10 mouse cellular contexts compared by ENCODE assay signal in the genomic region with DNA sequence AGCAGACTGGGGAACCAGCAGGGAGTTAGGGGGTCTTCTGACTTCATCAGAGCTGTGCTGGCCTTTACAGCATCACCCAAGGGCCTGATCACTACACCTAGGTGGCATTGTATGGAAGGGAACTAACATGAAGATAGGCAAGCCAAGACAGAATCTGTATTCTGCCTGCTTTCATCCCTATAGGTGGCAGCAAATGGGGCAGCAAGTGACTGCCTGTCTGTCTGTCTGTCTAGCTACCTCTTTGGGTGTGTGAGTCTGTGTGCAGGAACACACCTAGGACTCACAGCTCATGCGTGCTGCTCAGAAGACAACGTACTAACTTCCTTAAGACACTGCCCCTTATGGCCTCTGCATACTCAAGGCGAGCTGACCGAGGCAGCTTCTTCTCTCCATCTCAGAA.
DNase-seq lines count a peak whose midpoint lies in the region; ATAC-seq lines count a peak whose summit lies in the region.
"Had no signal": no experiment of that assay in that cellular context is flagged by ENCODE, and none has a peak within 500 bp of the region (broad histone marks: within the 10 kb centered on the region; RNA-seq: fewer than 3 reads in every experiment).

No protein-coding gene starts in this region.

- no peak overlapping the region for H3K4me3 ChIP-seq in kidney, embryonic 16.5 days (ENCODE audit: low read length)
- no peak overlapping the region for H3K4me3 ChIP-seq in limb, embryonic 13.5 days
- H3K4me3 ChIP-seq: liver, embryonic 15.5 days had no signal

- no peaks in the 10 kb centered on the region for H3K36me3 ChIP-seq in kidney, embryonic 16.5 days (ENCODE audit: insufficient read depth, low read length)
- no peaks in the 10 kb centered on the region for H3K36me3 ChIP-seq in limb, embryonic 13.5 days
- H3K36me3 ChIP-seq: liver, embryonic 15.5 days had no signal

- no peaks in the 10 kb centered on the region for H3K27me3 ChIP-seq in kidney, embryonic 16.5 days (ENCODE audit: insufficient read depth, low read length)
- H3K27me3 ChIP-seq in limb, embryonic 13.5 days = 0 out of 2 replicates have a peak, but pooled peaks cover 3% of the 10 kb centered on the region
- H3K27me3 ChIP-seq: liver, embryonic 15.5 days had no signal

- H3K9me3 ChIP-seq in kidney, embryonic 16.5 days (ENCODE audit: low read length) = no peaks in the 10 kb centered on the region
- no peaks in the 10 kb centered on the region for H3K9me3 ChIP-seq in limb, embryonic 13.5 days
- H3K9me3 ChIP-seq: liver, embryonic 15.5 days had no signal

- ATAC-seq in kidney, embryonic 16.5 days (ENCODE audit: low FRiP score, low TSS enrichment) = no peak
- ATAC-seq in limb, embryonic 13.5 days (ENCODE audit: low FRiP score, low read depth) = peak; percentile 21; the same call in 1 of the 2 replicates
- no peak for ATAC-seq in cerebellum, adult (ENCODE audit: insufficient number of reproducible peaks, low FRiP score, low TSS enrichment)

- H3K27ac ChIP-seq in kidney, embryonic 16.5 days (ENCODE audit: low read length) = 0 out of 2 replicates have a peak overlapping the region, but pooled peaks have one; percentile 27
- no peak overlapping the region for H3K27ac ChIP-seq in limb, embryonic 13.5 days
- H3K27ac ChIP-seq: liver, embryonic 15.5 days had no signal

- H3K4me2 ChIP-seq in kidney, embryonic 16.5 days (replicated peaks; ENCODE audit: low read depth, low read length) = no peak overlapping the region
- H3K4me2 ChIP-seq in limb, embryonic 13.5 days (replicated peaks) = no peak overlapping the region
- H3K4me2 ChIP-seq: liver, embryonic 15.5 days had no signal

- H3K9ac ChIP-seq in kidney, embryonic 16.5 days (replicated peaks; ENCODE audit: low read length) = no peak overlapping the region
- H3K9ac ChIP-seq in limb, embryonic 13.5 days = no peak overlapping the region
- H3K9ac ChIP-seq: liver, embryonic 15.5 days had no signal

- 19% methylated on average over 4 of the region's 4 CpGs for WGBS in kidney, embryonic 16.5 days
- WGBS in limb, embryonic 13.5 days = 50% methylated on average over 4 of the region's 4 CpGs

- DNase-seq in kidney, postnatal 4 days = no peak
- peak; percentile 55 to 60 for DNase-seq in B cell, adult 2 months
- peak; percentile 68 for DNase-seq in T-cell, adult 2 months (ENCODE audit: low spot score)
- DNase-seq in retina, postnatal 1 day = no peak
- DNase-seq: cerebellum, adult 11 months; gastrocnemius, postnatal 25 days had no signal

- peaks cover 47% of the 10 kb centered on the region for H3K4me1 ChIP-seq in kidney, embryonic 16.5 days (ENCODE audit: insufficient read depth, low read length)
- peaks cover 65% of the 10 kb centered on the region for H3K4me1 ChIP-seq in limb, embryonic 13.5 days

Comparison
In these comparisons a context has a peak if more than half of its experiments do, and no peak if none do; other contexts are left out.
1. DNase-seq: peak in B cell, adult 2 months (2 of 2) and T-cell, adult 2 months (single experiment); none in kidney, postnatal 4 days (0 of 2) and retina, postnatal 1 day (single experiment).